Mouse (Mus musculus): ENCODE measurements around the gene Ddx52. TPM values are rescaled to one million over a fixed set of nuclear protein-coding genes. Genes with fewer than 3 reads are reported as not detected.

Ddx52 gene
- polyA plus RNA-seq, 1 experiment from 2014 or later, result 35.5 TPM

- peak within 1 kb of the TSS; percentile 59 for H3K27ac ChIP-seq (ENCODE audit: low read depth)
- ATAC-seq (replicated peaks; ENCODE audit: low FRiP score, low TSS enrichment, low read depth), result peak; percentile 95
- H3K9ac ChIP-seq (ENCODE audit: low read length), result peak within 1 kb of the TSS; percentile 69
- H3K4me1 ChIP-seq (replicated peaks; ENCODE audit: control insufficient read depth, insufficient read depth, low read length), result no peaks in the 10 kb centered on the region
- H3K4me3 ChIP-seq (ENCODE audit: low read depth, low read length), result peak within 1 kb of the TSS; percentile 66
- no peaks in the 10 kb centered on the region for H3K9me3 ChIP-seq (ENCODE audit: control insufficient read depth, low read length)
- no peaks in the 10 kb centered on the region for H3K27me3 ChIP-seq (replicated peaks; ENCODE audit: control insufficient read depth, insufficient read depth, low read length)
- peaks cover 39% of the 10 kb centered on the region for H3K36me3 ChIP-seq (ENCODE audit: control insufficient read depth, insufficient read depth, low read length)
- H3K4me2 ChIP-seq (ENCODE audit: low read length), result peak within 1 kb of the TSS; percentile 66
- WGBS, result 2% methylated on average over 63 of the region's 76 CpGs
- peak; percentile 88 for DNase-seq (ENCODE audit: low spot score)
Measured at GRCm38 (mm10) chr11:83963991-83964921, 22.4 kb downstream of the Ddx52 start, which contains the start of gene Synrg. Gene Synrg, plus strand, starts transcription at chr11:83964428.

- no peak overlapping the region for H3K4me3 ChIP-seq (ENCODE audit: low read depth, low read length)
- ATAC-seq (replicated peaks; ENCODE audit: low FRiP score, low TSS enrichment, low read depth), result peak; percentile 33; the same call in 1 of the 2 replicates
- H3K4me1 ChIP-seq (replicated peaks; ENCODE audit: control insufficient read depth, insufficient read depth, low read length), result no peaks in the 10 kb centered on the region
- no peak overlapping the region for H3K9ac ChIP-seq (ENCODE audit: low read length)
- peaks cover 14% of the 10 kb centered on the region for H3K36me3 ChIP-seq (ENCODE audit: control insufficient read depth, insufficient read depth, low read length)
- no peak overlapping the region for H3K27ac ChIP-seq (ENCODE audit: low read depth)
- no peak overlapping the region for H3K4me2 ChIP-seq (ENCODE audit: low read length)
- H3K27me3 ChIP-seq (replicated peaks; ENCODE audit: control insufficient read depth, insufficient read depth, low read length), result no peaks in the 10 kb centered on the region
- H3K9me3 ChIP-seq (ENCODE audit: control insufficient read depth, low read length), result no peaks in the 10 kb centered on the region
- DNase-seq (ENCODE audit: low spot score), result peak; percentile 59
- 47% methylated on average over 8 of the region's 8 CpGs for WGBS
Measured at GRCm38 (mm10) chr11:83967436-83968204, 25.8 kb downstream of the Ddx52 start.

- Histone ChIP-seq H3K27me3 (replicated peaks; ENCODE audit: control insufficient read depth, insufficient read depth, low read length) (no peaks in the 10 kb centered on the region), H3K27ac (ENCODE audit: low read depth) (no peak overlapping the region), H3K9me3 (ENCODE audit: control insufficient read depth, low read length) (no peaks in the 10 kb centered on the region), H3K4me2 (ENCODE audit: low read length) (no peak overlapping the region), H3K4me1 (replicated peaks; ENCODE audit: control insufficient read depth, insufficient read depth, low read length) (no peaks in the 10 kb centered on the region), H3K9ac (ENCODE audit: low read length) (no peak overlapping the region), H3K4me3 (ENCODE audit: low read depth, low read length) (no peak overlapping the region), H3K36me3 (ENCODE audit: control insufficient read depth, insufficient read depth, low read length) (peaks cover 12% of the 10 kb centered on the region; the same call in 1 of the 2 replicates)
- WGBS, result 83% methylated on average over 6 of the region's 6 CpGs
- ATAC-seq (replicated peaks; ENCODE audit: low FRiP score, low TSS enrichment, low read depth) (no peak), DNase-seq (ENCODE audit: low spot score) (no peak)
Measured at GRCm38 (mm10) chr11:83968205-83968575, 26.3 kb downstream of the Ddx52 start.

GRCm38 (mm10) chr11:83969040-83969439 is 27.2 kb downstream of the Ddx52 start:
- no peaks in the 10 kb centered on the region for H3K27me3 ChIP-seq (replicated peaks; ENCODE audit: control insufficient read depth, insufficient read depth, low read length)
- H3K36me3 ChIP-seq (ENCODE audit: control insufficient read depth, insufficient read depth, low read length), result peaks cover 12% of the 10 kb centered on the region; the same call in 1 of the 2 replicates
- no peaks in the 10 kb centered on the region for H3K9me3 ChIP-seq (ENCODE audit: control insufficient read depth, low read length)
- H3K4me1 ChIP-seq (replicated peaks; ENCODE audit: control insufficient read depth, insufficient read depth, low read length), result no peaks in the 10 kb centered on the region
- no peak overlapping the region for H3K4me2 ChIP-seq (ENCODE audit: low read length)
- DNase-seq (ENCODE audit: low spot score), result no peak
- H3K4me3 ChIP-seq (ENCODE audit: low read depth, low read length), result no peak overlapping the region
- 98% methylated on average over 3 of the region's 3 CpGs for WGBS
- no peak overlapping the region for H3K9ac ChIP-seq (ENCODE audit: low read length)
- no peak overlapping the region for H3K27ac ChIP-seq (ENCODE audit: low read depth)
- no peak for ATAC-seq (replicated peaks; ENCODE audit: low FRiP score, low TSS enrichment, low read depth)

- no peak for ATAC-seq (replicated peaks; ENCODE audit: low FRiP score, low TSS enrichment, low read depth)
- WGBS, result 73% methylated on average over 7 of the region's 7 CpGs
- no peak for DNase-seq (ENCODE audit: low spot score)
- Histone ChIP-seq H3K4me2 (ENCODE audit: low read length) (no peak overlapping the region), H3K27ac (ENCODE audit: low read depth) (no peak overlapping the region), H3K36me3 (ENCODE audit: control insufficient read depth, insufficient read depth, low read length) (peaks cover 29% of the 10 kb centered on the region), H3K4me3 (ENCODE audit: low read depth, low read length) (no peak overlapping the region), H3K27me3 (replicated peaks; ENCODE audit: control insufficient read depth, insufficient read depth, low read length) (no peaks in the 10 kb centered on the region), H3K4me1 (replicated peaks; ENCODE audit: control insufficient read depth, insufficient read depth, low read length) (no peaks in the 10 kb centered on the region), H3K9me3 (ENCODE audit: control insufficient read depth, low read length) (no peaks in the 10 kb centered on the region), H3K9ac (ENCODE audit: low read length) (no peak overlapping the region)
Measured at GRCm38 (mm10) chr11:83974561-83975346, 32.9 kb downstream of the Ddx52 start.

- ATAC-seq (replicated peaks; ENCODE audit: low FRiP score, low TSS enrichment, low read depth) (no peak), DNase-seq (ENCODE audit: low spot score) (no peak)
- WGBS, result 88% methylated on average over 1 of the region's 1 CpGs
- Histone ChIP-seq H3K4me2 (ENCODE audit: low read length) (no peak overlapping the region), H3K4me3 (ENCODE audit: low read depth, low read length) (no peak overlapping the region), H3K9ac (ENCODE audit: low read length) (no peak overlapping the region), H3K27ac (ENCODE audit: low read depth) (no peak overlapping the region), H3K36me3 (ENCODE audit: control insufficient read depth, insufficient read depth, low read length) (peaks cover 32% of the 10 kb centered on the region), H3K4me1 (replicated peaks; ENCODE audit: control insufficient read depth, insufficient read depth, low read length) (no peaks in the 10 kb centered on the region), H3K27me3 (replicated peaks; ENCODE audit: control insufficient read depth, insufficient read depth, low read length) (no peaks in the 10 kb centered on the region), H3K9me3 (ENCODE audit: control insufficient read depth, low read length) (no peaks in the 10 kb centered on the region)
Measured at GRCm38 (mm10) chr11:83975488-83975887, 33.6 kb downstream of the Ddx52 start.

- no peak for DNase-seq (ENCODE audit: low spot score)
- Histone ChIP-seq H3K4me1 (replicated peaks; ENCODE audit: control insufficient read depth, insufficient read depth, low read length) (no peaks in the 10 kb centered on the region), H3K9ac (ENCODE audit: low read length) (no peak overlapping the region), H3K4me3 (ENCODE audit: low read depth, low read length) (no peak overlapping the region), H3K36me3 (ENCODE audit: control insufficient read depth, insufficient read depth, low read length) (peaks cover 39% of the 10 kb centered on the region), H3K9me3 (ENCODE audit: control insufficient read depth, low read length) (no peaks in the 10 kb centered on the region), H3K27me3 (replicated peaks; ENCODE audit: control insufficient read depth, insufficient read depth, low read length) (no peaks in the 10 kb centered on the region), H3K4me2 (ENCODE audit: low read length) (no peak overlapping the region), H3K27ac (ENCODE audit: low read depth) (no peak overlapping the region)
- ATAC-seq (replicated peaks; ENCODE audit: low FRiP score, low TSS enrichment, low read depth), result no peak
- WGBS, result 78% methylated on average over 13 of the region's 13 CpGs
Measured at GRCm38 (mm10) chr11:83976236-83976977, 34.5 kb downstream of the Ddx52 start.

- 87% methylated on average over 2 of the region's 2 CpGs for WGBS
- DNase-seq (ENCODE audit: low spot score), result no peak
- no peaks in the 10 kb centered on the region for H3K27me3 ChIP-seq (replicated peaks; ENCODE audit: control insufficient read depth, insufficient read depth, low read length)
- no peak overlapping the region for H3K4me2 ChIP-seq (ENCODE audit: low read length)
- no peak overlapping the region for H3K27ac ChIP-seq (ENCODE audit: low read depth)
- H3K4me3 ChIP-seq (ENCODE audit: low read depth, low read length), result no peak overlapping the region
- ATAC-seq (replicated peaks; ENCODE audit: low FRiP score, low TSS enrichment, low read depth), result no peak
- H3K9ac ChIP-seq (ENCODE audit: low read length), result no peak overlapping the region
- H3K36me3 ChIP-seq (ENCODE audit: control insufficient read depth, insufficient read depth, low read length), result peaks cover 41% of the 10 kb centered on the region
- H3K9me3 ChIP-seq (ENCODE audit: control insufficient read depth, low read length), result no peaks in the 10 kb centered on the region
- H3K4me1 ChIP-seq (replicated peaks; ENCODE audit: control insufficient read depth, insufficient read depth, low read length), result no peaks in the 10 kb centered on the region
Measured at GRCm38 (mm10) chr11:83977810-83978209, 35.9 kb downstream of the Ddx52 start.

Measured in intestine, embryonic 14.5 days (tissue).